Mouse (Mus musculus) hindbrain, embryonic 11.5 days (tissue): ENCODE measurements around the gene Mob3b. TPM values are rescaled to one million over a fixed set of nuclear protein-coding genes. Genes with fewer than 3 reads are reported as not detected.
A peak's percentile ranks its signal among the peaks of the same experiment; 100 is the strongest.

Experiments
- ATAC-seq: fragments of 200-750 bp; cut with Nextera tagmentation; 2 replicates; pipeline ENCODE4 v1.8.0; 2017; ENCODE audit warnings: mild to moderate bottlenecking, moderate TSS enrichment, moderate library complexity; ENCODE audit not compliant: low FRiP score
- DNase-seq: peaks from one replicate; pipeline ENCODE4 v3.0.0-alpha.2; 2015; ENCODE audit warnings: low spot score
- H3K27ac ChIP-seq: fragments of 300-500 bp; sonication (generic); 2 replicates; pipeline ENCODE4 v1.5.1; 2014; ENCODE audit warnings: mild to moderate bottlenecking, low read depth, low read length
- H3K27me3 ChIP-seq: fragments of 300-500 bp; sonication (generic); 2 replicates; pipeline ENCODE4 v1.6.1; 2014; ENCODE audit warnings: mild to moderate bottlenecking, low read length, moderate library complexity, mixed read lengths; ENCODE audit not compliant: control insufficient read depth, insufficient read depth
- H3K36me3 ChIP-seq: fragments of 300-500 bp; sonication (generic); 2 replicates; pipeline ENCODE4 v1.6.1; 2014; ENCODE audit warnings: mild to moderate bottlenecking, low read length, moderate library complexity, mixed read lengths; ENCODE audit not compliant: control insufficient read depth, insufficient read depth
- H3K4me1 ChIP-seq: fragments of 300-500 bp; sonication (generic); replicated peaks from 2 replicates; pipeline ENCODE4 v1.6.1; 2014; ENCODE audit warnings: low read length, mixed read lengths; ENCODE audit not compliant: control insufficient read depth, insufficient read depth
- H3K4me2 ChIP-seq: fragments of 300-500 bp; sonication (generic); replicated peaks from 2 replicates; pipeline ENCODE4 v1.6.1; 2014; ENCODE audit warnings: mild to moderate bottlenecking, low read depth, low read length
- H3K4me3 ChIP-seq: fragments of 300-500 bp; sonication (generic); 2 replicates; pipeline ENCODE4 v1.5.1; 2014; ENCODE audit warnings: low read depth, low read length
- H3K9ac ChIP-seq: fragments of 300-500 bp; sonication (generic); 2 replicates; pipeline ENCODE4 v1.6.1; 2014; ENCODE audit warnings: low read depth, low read length
- H3K9me3 ChIP-seq: fragments of 300-500 bp; sonication (generic); 2 replicates; pipeline ENCODE4 v1.6.1; 2016; ENCODE audit warnings: low read length; ENCODE audit not compliant: control insufficient read depth
- WGBS: fragments of 180-500 bp; shearing (Covaris S2); extraction: QIAGEN DNeasy Blood & Tissue Kit; methylation state at CpG from one replicate; pipeline ENCODE4 v1.1.7; 2014; 5-methylcytosine and 5-hydroxymethylcytosine counted together
- polyA plus RNA-seq: library from polyadenylated mRNA; unstranded; fragments of >200 nt; fragmentation: Nextera tagmentation; extraction: Ambion mirVana; gene quantifications from 2 replicates; pipeline ENCODE4 v1.2.1, GENCODE M21; 2014

The Mob3b gene
- polyA plus RNA-seq, 1 experiment from 2014 or later: 14.5 TPM

GRCm38 (mm10) chr4:34986647-34987046 lies 170.6 kb downstream of the Mob3b start:
- DNase-seq (no peak), ATAC-seq (no peak)
- H3K4me1 ChIP-seq: no peaks in the 10 kb centered on the region; the same call in 1 of the 2 replicates
- no peak overlapping the region for H3K27ac ChIP-seq
- no peaks in the 10 kb centered on the region for H3K9me3 ChIP-seq
- no peak overlapping the region for H3K9ac ChIP-seq
- H3K36me3 ChIP-seq: no peaks in the 10 kb centered on the region
- H3K27me3 ChIP-seq: no peaks in the 10 kb centered on the region
- 81% methylated on average over 4 of the region's 4 CpGs for WGBS
- no peak overlapping the region for H3K4me3 ChIP-seq
- H3K4me2 ChIP-seq: no peak overlapping the region

DNA sequence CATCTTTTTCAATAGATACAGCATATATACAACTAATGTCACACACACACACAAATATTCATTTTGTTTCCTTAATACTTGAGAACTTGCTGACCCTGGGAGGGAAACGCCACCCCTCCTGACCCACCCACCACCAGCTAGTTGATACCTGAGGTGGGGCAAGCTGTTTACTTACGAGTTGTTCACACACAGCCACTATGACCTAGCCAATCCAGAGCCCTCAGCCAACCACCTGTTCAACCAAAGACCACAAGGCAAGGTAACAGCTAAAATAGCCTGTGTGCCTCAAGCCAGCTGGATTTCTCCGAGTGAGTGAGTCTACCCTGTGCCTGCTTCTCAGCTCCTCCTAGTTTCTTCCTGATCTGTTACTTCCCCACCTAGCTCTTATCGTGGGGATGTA lies 172.9 kb downstream of the Mob3b start:
- no peak overlapping the region for H3K27ac ChIP-seq
- H3K36me3 ChIP-seq: no peaks in the 10 kb centered on the region
- no peak overlapping the region for H3K9ac ChIP-seq
- H3K4me3 ChIP-seq: no peak overlapping the region
- DNase-seq (no peak), ATAC-seq (no peak)
- no peaks in the 10 kb centered on the region for H3K9me3 ChIP-seq
- no peak overlapping the region for H3K4me2 ChIP-seq
- H3K4me1 ChIP-seq: no peaks in the 10 kb centered on the region
- WGBS: 87% methylated on average over 4 of the region's 4 CpGs
- no peaks in the 10 kb centered on the region for H3K27me3 ChIP-seq

DNA sequence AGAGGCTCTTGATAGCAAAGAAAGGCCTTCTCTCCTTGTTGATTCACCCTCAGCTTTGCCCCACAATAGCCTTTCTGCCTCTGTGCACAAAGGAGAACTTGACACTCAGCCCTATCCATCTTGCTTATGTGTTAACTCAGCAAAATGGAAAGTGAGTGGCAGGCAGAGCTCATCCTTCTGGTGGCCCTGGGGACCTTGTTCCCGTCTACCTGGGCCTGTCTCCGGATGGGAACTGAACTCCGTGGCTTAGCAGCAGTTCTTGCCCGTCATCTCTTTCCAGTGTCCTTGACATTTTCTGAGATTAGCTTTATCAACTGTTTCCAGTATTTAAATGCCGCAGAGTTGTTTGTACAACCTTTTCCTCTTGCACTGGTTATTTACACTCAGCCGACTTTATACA lies 173.8 kb downstream of the Mob3b start:
- WGBS: 87% methylated on average over 6 of the region's 6 CpGs
- no peak for ATAC-seq
- H3K4me3 ChIP-seq: no peak overlapping the region

DNA sequence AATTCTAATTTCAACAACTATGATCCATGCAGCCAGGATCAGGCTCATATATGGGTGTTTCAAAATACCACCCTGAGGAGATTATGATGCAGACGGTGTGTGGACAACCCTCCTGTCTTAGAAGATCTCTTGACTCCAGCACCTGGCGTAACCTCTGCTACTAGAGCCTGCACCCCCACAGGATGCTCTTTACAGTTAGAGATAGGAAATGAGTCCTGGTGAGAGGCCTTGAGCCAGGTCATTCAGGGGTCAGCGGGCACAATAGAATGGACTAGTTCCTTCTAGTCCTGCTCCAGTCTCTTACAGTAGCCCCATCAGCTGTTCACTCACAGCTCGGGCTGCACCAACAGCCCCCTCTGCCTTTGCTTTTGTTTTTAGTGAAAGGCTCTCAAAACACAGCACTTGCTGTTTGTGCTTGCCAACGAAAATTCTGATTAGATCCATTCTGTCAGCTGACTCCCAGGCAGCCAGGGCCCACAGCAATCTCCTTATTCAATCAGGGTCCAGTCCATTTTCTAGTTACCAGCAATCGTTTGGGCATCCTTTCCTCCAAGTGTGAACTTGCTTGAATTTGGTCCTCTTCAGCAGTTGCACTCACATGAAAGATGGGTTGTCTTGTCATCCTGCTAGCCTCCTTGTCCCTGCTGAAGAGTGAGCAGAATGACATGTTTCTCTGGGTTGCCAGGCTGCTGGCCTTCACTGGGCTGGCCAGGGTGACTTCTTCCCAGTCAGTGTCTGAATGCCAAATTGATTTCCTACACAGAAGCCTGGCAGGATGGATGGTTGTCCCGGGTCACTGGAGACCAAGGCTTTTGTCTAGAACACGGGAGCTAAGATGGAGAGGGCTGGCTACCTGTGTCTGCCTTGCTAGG lies 175.7 kb downstream of the Mob3b start:
- DNase-seq (no peak), ATAC-seq (no peak)
- Histone ChIP-seq H3K9me3 (no peaks in the 10 kb centered on the region), H3K4me1 (no peaks in the 10 kb centered on the region), H3K27ac (no peak overlapping the region), H3K36me3 (no peaks in the 10 kb centered on the region), H3K9ac (no peak overlapping the region), H3K4me2 (no peak overlapping the region), H3K27me3 (no peaks in the 10 kb centered on the region), H3K4me3 (no peak overlapping the region)
- 64% methylated on average over 8 of the region's 8 CpGs for WGBS

More for the DNA sequence above, 173.8 kb downstream of the Mob3b start:
- H3K27ac ChIP-seq: no peak overlapping the region
- H3K27me3 ChIP-seq: no peaks in the 10 kb centered on the region
- no peak overlapping the region for H3K9ac ChIP-seq
- no peak overlapping the region for H3K4me2 ChIP-seq
- H3K36me3 ChIP-seq: no peaks in the 10 kb centered on the region
- DNase-seq: no peak
- no peaks in the 10 kb centered on the region for H3K4me1 ChIP-seq
- no peaks in the 10 kb centered on the region for H3K9me3 ChIP-seq

- H3K27me3 ChIP-seq: no peaks in the 10 kb centered on the region
- 54% methylated on average over 8 of the region's 8 CpGs for WGBS
- H3K4me1 ChIP-seq: no peaks in the 10 kb centered on the region
- ATAC-seq: 0 out of 2 replicates have a peak, but pooled peaks have one; percentile 25
- no peak overlapping the region for H3K9ac ChIP-seq
- DNase-seq: no peak
- no peak overlapping the region for H3K4me2 ChIP-seq
- H3K4me3 ChIP-seq: no peak overlapping the region
- H3K27ac ChIP-seq: no peak overlapping the region
- H3K9me3 ChIP-seq: no peaks in the 10 kb centered on the region
- H3K36me3 ChIP-seq: no peaks in the 10 kb centered on the region
These were observed 176.7 kb downstream of the Mob3b start for GRCm38 (mm10) chr4:34980461-34981039.

- no peaks in the 10 kb centered on the region for H3K9me3 ChIP-seq
- no peak for DNase-seq
- H3K4me1 ChIP-seq: no peaks in the 10 kb centered on the region
- no peak overlapping the region for H3K27ac ChIP-seq
- ATAC-seq: no peak
- no peak overlapping the region for H3K4me2 ChIP-seq
- H3K36me3 ChIP-seq: no peaks in the 10 kb centered on the region
- 92% methylated on average over 4 of the region's 4 CpGs for WGBS
- no peaks in the 10 kb centered on the region for H3K27me3 ChIP-seq
- no peak overlapping the region for H3K4me3 ChIP-seq
- H3K9ac ChIP-seq: no peak overlapping the region
These were observed 180.2 kb downstream of the Mob3b start for GRCm38 (mm10) chr4:34976916-34977702.

DNA sequence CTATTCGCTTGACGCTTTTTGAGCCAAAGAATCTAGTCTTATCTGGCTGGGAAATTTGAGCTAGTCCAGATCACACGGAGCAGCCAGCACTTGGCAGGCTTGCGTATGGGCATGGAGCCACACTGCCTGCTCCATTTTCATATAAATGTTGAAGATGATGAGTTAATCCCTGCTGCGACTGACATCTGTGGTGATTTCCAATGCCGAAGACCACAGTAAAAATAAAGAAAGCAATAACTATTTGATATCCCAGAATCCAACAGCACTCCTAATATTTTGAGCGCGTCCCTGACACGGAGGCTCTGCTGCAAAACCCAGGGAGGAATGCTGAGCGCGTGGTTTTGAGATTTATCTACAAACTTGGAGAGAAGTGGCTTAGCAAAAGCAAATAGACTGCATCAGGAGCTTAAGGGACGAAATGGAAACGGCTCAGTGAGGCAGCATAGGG lies 180.9 kb downstream of the Mob3b start:
- H3K27ac ChIP-seq: no peak overlapping the region
- H3K9ac ChIP-seq: no peak overlapping the region
- DNase-seq (no peak), ATAC-seq (no peak)
- no peak overlapping the region for H3K4me2 ChIP-seq
- H3K27me3 ChIP-seq: no peaks in the 10 kb centered on the region
- H3K4me1 ChIP-seq: no peaks in the 10 kb centered on the region
- no peaks in the 10 kb centered on the region for H3K36me3 ChIP-seq
- H3K9me3 ChIP-seq: no peaks in the 10 kb centered on the region
- 94% methylated on average over 13 of the region's 13 CpGs for WGBS
- no peak overlapping the region for H3K4me3 ChIP-seq

DNA sequence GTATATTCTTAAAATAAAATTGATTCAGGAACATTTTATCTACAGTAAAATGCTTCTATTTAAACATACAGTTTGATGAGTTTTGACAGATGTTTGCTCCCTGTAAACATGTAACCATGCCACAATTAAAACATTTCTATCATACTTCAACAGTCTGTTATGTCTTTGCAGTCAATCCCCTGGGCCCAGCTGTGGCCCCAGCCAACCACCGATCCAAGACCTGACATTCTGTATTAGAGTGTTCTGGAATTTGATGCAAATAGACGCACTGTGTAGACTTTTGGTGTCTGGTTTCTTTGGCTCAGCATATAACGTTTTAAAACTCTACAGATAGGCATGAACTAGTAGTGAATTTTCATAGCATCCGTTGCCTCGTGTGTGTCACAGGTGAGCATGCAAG lies 182.5 kb downstream of the Mob3b start:
- DNase-seq (no peak), ATAC-seq (no peak)
- WGBS: 85% methylated on average over 5 of the region's 5 CpGs

More for the DNA sequence above, 182.5 kb downstream of the Mob3b start:
- H3K4me1 ChIP-seq: no peaks in the 10 kb centered on the region
- H3K4me3 ChIP-seq: no peak overlapping the region
- no peak overlapping the region for H3K27ac ChIP-seq
- H3K36me3 ChIP-seq: no peaks in the 10 kb centered on the region
- H3K4me2 ChIP-seq: no peak overlapping the region
- no peaks in the 10 kb centered on the region for H3K9me3 ChIP-seq
- no peak overlapping the region for H3K9ac ChIP-seq
- H3K27me3 ChIP-seq: no peaks in the 10 kb centered on the region
